Mouse (Mus musculus) stomach, embryonic 14.5 days (tissue): Measurements from ENCODE around the gene Map4k4. TPM values are rescaled to one million over a fixed set of nuclear protein-coding genes. Genes with fewer than 3 reads are reported as not detected.
A peak's percentile ranks its signal among the peaks of the same experiment; 100 is the strongest.

Experiments used
- ATAC-seq: fragments of 200-750 bp; cut with Nextera tagmentation; 2 replicates; pipeline ENCODE4 v1.8.0; 2017; ENCODE audit warnings: low read depth, moderate TSS enrichment; ENCODE audit not compliant: insufficient number of reproducible peaks, insufficient read depth, low FRiP score
- H3K27ac ChIP-seq: fragments of 300-500 bp; sonication (generic); 2 replicates; pipeline ENCODE4 v1.5.1; 2014; ENCODE audit warnings: mild to moderate bottlenecking, low read length, moderate library complexity, mixed read lengths
- H3K27me3 ChIP-seq: fragments of 300-500 bp; sonication (generic); 2 replicates; pipeline ENCODE4 v1.6.1; 2014; ENCODE audit warnings: low read length, control low read depth, mixed read lengths; ENCODE audit not compliant: control insufficient read depth, insufficient read depth
- H3K36me3 ChIP-seq: fragments of 300-500 bp; sonication (generic); 2 replicates; pipeline ENCODE4 v1.6.1; 2014; ENCODE audit warnings: mild to moderate bottlenecking, control low read depth, low read length, moderate library complexity, mixed read lengths; ENCODE audit not compliant: control insufficient read depth, insufficient read depth
- H3K4me1 ChIP-seq: fragments of 300-500 bp; sonication (generic); 2 replicates; pipeline ENCODE4 v1.6.1; 2014; ENCODE audit warnings: low read length, control low read depth, mixed read lengths; ENCODE audit not compliant: control insufficient read depth, insufficient read depth
- H3K4me2 ChIP-seq: fragments of 300-500 bp; sonication (generic); replicated peaks from 2 replicates; pipeline ENCODE4 v1.6.1; 2014; ENCODE audit warnings: low read depth, low read length, control low read depth
- H3K4me3 ChIP-seq: fragments of 300-500 bp; sonication (generic); 2 replicates; pipeline ENCODE4 v1.5.1; 2014; ENCODE audit warnings: low read depth, low read length, control low read depth
- H3K9ac ChIP-seq: fragments of 300-500 bp; sonication (generic); replicated peaks from 2 replicates; pipeline ENCODE4 v1.6.1; 2014; ENCODE audit warnings: low read depth, mild to moderate bottlenecking, control low read depth, low read length, moderate library complexity, mixed read lengths
- H3K9me3 ChIP-seq: fragments of 300-500 bp; sonication (generic); 2 replicates; pipeline ENCODE4 v1.6.1; 2016; ENCODE audit warnings: low read depth, low read length, control low read depth; ENCODE audit not compliant: control insufficient read depth
- WGBS: fragments of 180-500 bp; shearing (Covaris S2); extraction: QIAGEN DNeasy Blood & Tissue Kit; methylation state at CpG from one replicate; pipeline ENCODE4 v1.1.7; 2014; 5-methylcytosine and 5-hydroxymethylcytosine counted together
- polyA plus RNA-seq: library from polyadenylated mRNA; unstranded; fragments of >200 nt; fragmentation: Nextera tagmentation; extraction: Ambion mirVana; gene quantifications from 2 replicates; pipeline ENCODE4 v1.2.1, GENCODE M21; 2014

Gene Map4k4
- polyA plus RNA-seq, 1 experiment from 2014 or later, result 42.6 TPM

DNA sequence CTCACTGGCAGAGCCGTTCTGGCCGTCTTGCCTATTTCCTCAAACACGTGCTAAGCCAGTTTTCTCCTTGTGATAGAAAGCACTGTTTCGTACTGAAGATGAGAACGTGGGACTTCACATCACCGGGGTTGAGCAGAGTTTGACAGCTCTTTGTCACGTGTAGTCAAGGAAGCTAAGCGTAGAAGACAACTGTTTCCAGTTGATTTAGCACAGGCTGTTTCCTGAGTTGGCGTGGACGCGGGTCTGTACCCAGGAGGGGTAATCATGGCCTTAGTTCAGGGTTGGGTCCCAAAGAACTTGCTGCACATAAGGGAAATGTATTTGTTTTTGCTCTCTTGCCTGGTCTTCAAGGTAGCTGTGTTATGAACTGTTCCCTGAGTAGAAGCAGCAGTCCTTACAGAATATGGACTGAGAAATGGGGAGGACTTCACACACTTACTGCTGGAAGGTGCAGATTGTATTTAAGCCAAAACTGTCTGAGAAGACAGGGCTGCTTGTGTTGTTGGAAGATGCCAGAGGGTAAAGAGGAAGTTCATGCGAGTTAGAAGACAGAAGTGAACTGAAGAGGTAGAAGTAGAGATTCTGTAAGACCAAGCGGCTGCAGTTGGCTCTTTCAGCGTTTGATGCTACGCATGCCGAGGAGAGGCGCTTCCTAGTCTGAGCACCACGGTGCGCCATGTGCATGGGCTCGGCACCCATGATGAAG lies 78.2 kb downstream of the Map4k4 start:
- H3K4me2 ChIP-seq, result no peak overlapping the region
- H3K27me3 ChIP-seq, result no peaks in the 10 kb centered on the region
- no peak overlapping the region for H3K4me3 ChIP-seq
- H3K9ac ChIP-seq, result no peak overlapping the region
- no peak for ATAC-seq
- peaks cover 80% of the 10 kb centered on the region for H3K36me3 ChIP-seq
- WGBS, result 88% methylated on average over 20 of the region's 20 CpGs
- no peaks in the 10 kb centered on the region for H3K9me3 ChIP-seq
- H3K27ac ChIP-seq, result no peak overlapping the region
- no peaks in the 10 kb centered on the region for H3K4me1 ChIP-seq

DNA sequence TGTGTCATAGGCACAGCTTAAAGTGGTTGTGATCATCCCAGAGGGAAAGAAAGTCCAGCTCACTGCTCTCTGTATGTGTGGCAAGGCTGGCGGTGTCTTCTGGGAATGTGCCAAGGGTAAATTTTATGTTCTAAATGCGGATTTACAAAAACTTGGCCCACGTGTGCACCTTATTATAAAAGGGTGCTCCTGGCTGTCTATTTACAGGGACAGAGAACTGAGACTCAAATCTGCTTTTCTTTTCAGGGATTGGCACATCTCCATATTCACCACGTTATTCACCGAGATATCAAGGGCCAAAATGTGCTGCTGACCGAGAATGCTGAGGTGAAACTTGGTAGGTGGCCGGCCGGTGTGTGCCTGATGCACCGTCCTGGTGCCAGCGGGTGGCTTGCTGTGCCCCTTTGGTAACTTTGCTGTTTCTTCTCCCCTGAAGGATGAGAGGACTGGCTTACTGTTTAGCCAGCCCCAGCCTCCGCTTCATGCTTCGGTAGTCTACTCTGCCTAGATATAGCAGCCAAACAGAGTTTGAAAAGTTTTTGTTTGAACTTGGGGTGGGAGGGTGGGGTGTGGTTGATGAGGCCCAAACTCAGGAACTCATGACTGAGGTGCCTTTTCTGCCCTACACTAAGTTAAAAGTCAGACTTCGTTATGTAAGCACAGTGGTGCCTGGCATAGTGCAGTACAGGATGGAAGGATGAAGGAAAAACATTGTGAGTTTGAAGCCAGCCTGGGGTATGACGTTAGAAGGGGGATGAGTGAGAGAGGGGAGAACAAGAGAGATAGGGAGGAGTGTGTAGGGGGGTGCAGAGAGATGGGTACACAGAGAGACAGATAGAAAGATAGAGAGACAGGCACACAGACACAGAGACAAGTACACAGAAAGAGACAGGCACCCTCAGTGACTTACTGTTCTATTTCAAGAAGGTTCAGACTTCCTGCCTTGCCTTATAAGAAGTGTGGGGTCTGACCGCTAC lies 79.9 kb downstream of the Map4k4 start:
- Histone ChIP-seq H3K4me1 (no peaks in the 10 kb centered on the region), H3K9ac (no peak overlapping the region), H3K36me3 (peaks cover 81% of the 10 kb centered on the region), H3K9me3 (no peaks in the 10 kb centered on the region), H3K4me2 (no peak overlapping the region), H3K27ac (no peak overlapping the region), H3K4me3 (no peak overlapping the region), H3K27me3 (no peaks in the 10 kb centered on the region)
- 83% methylated on average over 15 of the region's 15 CpGs for WGBS
- ATAC-seq, result peak; percentile 10; the same call in 1 of the 2 replicates

DNA sequence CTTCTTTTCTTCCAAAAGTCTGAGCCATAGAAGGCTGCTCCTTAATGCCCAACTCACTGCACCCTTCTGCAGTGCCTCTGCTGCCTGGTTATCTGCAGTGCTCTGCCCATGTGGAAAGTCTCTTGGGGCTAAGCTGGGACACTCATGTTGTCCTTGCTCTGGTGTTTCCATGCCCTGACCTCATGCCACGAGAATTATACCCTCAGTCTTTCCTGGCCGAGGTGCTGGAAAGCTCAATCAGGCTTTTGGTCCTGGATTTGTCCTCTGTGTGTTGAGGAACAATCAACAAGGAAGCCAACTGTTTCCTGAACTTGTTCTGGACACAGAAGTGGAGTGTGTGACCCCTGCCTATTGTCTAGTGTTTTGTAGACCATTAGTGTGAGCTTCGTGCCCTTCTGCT lies 81.3 kb downstream of the Map4k4 start:
- Histone ChIP-seq H3K9ac (no peak overlapping the region), H3K27me3 (no peaks in the 10 kb centered on the region), H3K4me1 (no peaks in the 10 kb centered on the region), H3K9me3 (no peaks in the 10 kb centered on the region), H3K4me2 (no peak overlapping the region), H3K4me3 (no peak overlapping the region), H3K27ac (no peak overlapping the region), H3K36me3 (peaks cover 77% of the 10 kb centered on the region)
- ATAC-seq, result no peak
- 67% methylated on average over 3 of the region's 3 CpGs for WGBS

DNA sequence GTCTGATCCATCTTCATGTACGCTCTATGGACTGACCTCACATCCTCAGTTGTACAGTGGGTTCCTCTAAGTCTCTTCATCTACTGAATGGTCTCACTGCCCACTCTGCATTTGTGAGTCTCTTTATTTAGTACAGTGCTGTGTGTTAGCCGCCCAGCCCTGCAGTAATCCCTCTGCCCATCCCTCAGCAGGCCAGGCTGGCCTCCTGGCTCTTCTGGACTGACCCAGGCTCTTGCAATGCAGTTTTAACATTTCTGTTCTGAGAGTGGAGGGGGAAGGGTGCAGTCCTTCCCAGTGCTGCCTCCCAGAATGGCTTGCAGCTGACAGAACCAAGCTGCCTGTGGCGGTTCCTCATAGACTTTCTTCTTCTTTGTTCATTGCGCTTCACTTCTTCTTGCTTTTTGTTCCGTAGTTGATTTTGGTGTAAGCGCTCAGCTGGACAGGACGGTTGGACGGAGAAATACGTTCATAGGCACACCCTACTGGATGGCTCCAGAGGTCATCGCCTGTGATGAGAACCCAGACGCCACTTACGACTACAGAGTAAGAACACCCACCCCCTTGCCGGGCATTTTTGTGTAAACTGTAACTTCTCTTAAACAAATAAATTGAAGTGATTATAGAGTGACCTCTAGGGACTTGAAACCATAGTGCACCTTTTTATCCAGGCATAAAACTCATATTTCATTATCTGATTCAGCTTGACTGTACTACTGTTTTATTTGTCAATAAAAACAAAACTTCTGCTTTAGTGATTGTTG lies 82.2 kb downstream of the Map4k4 start:
- Histone ChIP-seq H3K27me3 (no peaks in the 10 kb centered on the region), H3K4me2 (no peak overlapping the region), H3K4me1 (no peaks in the 10 kb centered on the region), H3K36me3 (peaks cover 78% of the 10 kb centered on the region), H3K4me3 (no peak overlapping the region), H3K27ac (no peak overlapping the region), H3K9me3 (no peaks in the 10 kb centered on the region), H3K9ac (no peak overlapping the region)
- no peak for ATAC-seq
- WGBS, result 67% methylated on average over 13 of the region's 13 CpGs

GRCm38 (mm10) chr1:39984331-39984730 lies 83.6 kb downstream of the Map4k4 start:
- no peak for ATAC-seq
- 86% methylated on average over 9 of the region's 9 CpGs for WGBS
- no peaks in the 10 kb centered on the region for H3K4me1 ChIP-seq

DNA sequence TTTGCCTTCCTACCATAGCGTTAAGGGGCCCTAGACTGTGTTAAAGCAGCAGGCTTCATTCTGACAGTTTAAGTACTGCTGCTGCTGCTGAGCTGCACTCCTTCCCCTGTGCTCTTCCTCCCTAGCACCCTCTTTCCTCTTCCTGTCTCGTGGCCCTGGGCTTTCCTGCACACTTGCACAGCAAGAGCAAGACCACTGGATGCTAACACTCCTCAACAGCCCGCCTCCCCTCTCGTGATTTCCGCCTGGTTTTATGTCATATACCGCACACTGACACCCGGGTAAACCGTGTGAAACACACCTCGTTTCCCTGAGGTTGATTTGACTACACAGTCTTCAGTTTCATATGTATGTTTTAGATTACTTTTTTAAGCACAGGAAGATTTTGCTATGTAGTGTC lies 86.1 kb downstream of the Map4k4 start:
- no peak for ATAC-seq
- Histone ChIP-seq H3K4me2 (no peak overlapping the region), H3K9ac (no peak overlapping the region), H3K36me3 (peaks cover 79% of the 10 kb centered on the region), H3K27me3 (no peaks in the 10 kb centered on the region), H3K27ac (no peak overlapping the region), H3K9me3 (no peaks in the 10 kb centered on the region), H3K4me3 (no peak overlapping the region), H3K4me1 (no peaks in the 10 kb centered on the region)
- WGBS, result 91% methylated on average over 9 of the region's 9 CpGs

More at GRCm38 (mm10) chr1:39984331-39984730, 83.6 kb downstream of the Map4k4 start:
- Histone ChIP-seq H3K36me3 (peaks cover 77% of the 10 kb centered on the region), H3K9me3 (no peaks in the 10 kb centered on the region), H3K27ac (no peak overlapping the region), H3K27me3 (no peaks in the 10 kb centered on the region), H3K4me2 (no peak overlapping the region), H3K4me3 (no peak overlapping the region), H3K9ac (no peak overlapping the region)

- Histone ChIP-seq H3K4me2 (no peak overlapping the region), H3K36me3 (peaks cover 80% of the 10 kb centered on the region), H3K27ac (no peak overlapping the region), H3K4me1 (no peaks in the 10 kb centered on the region), H3K4me3 (no peak overlapping the region), H3K27me3 (no peaks in the 10 kb centered on the region), H3K9me3 (no peaks in the 10 kb centered on the region), H3K9ac (no peak overlapping the region)
- WGBS, result 81% methylated on average over 12 of the region's 12 CpGs
- no peak for ATAC-seq
These were observed 88.1 kb downstream of the Map4k4 start for GRCm38 (mm10) chr1:39988841-39989240.

DNA sequence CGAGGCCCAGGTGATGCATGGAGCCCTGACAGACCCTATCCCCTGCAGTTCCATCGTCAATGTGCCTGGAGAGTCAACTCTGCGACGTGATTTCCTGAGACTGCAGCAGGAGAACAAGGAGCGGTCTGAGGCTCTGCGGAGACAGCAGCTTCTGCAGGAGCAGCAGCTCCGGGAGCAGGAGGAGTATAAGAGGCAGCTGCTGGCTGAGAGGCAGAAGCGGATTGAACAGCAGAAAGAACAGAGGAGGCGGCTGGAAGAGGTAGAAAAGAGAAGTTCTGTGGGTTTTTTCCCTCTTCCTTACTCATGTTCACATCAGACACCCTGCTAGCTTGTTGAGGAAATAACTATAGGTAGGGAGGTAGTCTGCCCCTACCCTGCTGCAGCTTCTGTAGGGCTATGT lies 89.3 kb downstream of the Map4k4 start:
- no peak overlapping the region for H3K4me3 ChIP-seq
- no peaks in the 10 kb centered on the region for H3K27me3 ChIP-seq
- no peak overlapping the region for H3K4me2 ChIP-seq
- no peak overlapping the region for H3K27ac ChIP-seq
- H3K9ac ChIP-seq, result no peak overlapping the region
- no peak for ATAC-seq
- peaks cover 79% of the 10 kb centered on the region for H3K36me3 ChIP-seq
- H3K4me1 ChIP-seq, result no peaks in the 10 kb centered on the region
- H3K9me3 ChIP-seq, result no peaks in the 10 kb centered on the region
- 91% methylated on average over 9 of the region's 9 CpGs for WGBS
